Mouse (Mus musculus): ENCODE results near the gene Pdgfb.

- peak; percentile 71 for TF ChIP-seq CTCF (IDR thresholded peaks at IDR 0.05; ENCODE audit: low read depth)
- TF ChIP-seq EP300 (IDR thresholded peaks at IDR 0.05; ENCODE audit: low read depth), result no peak
Observed at GRCm38 (mm10) chr15:79950250-79951025, 64.3 kb downstream of the Pdgfb start.

All from liver, postnatal 0 days (tissue).